Mouse (Mus musculus): Measurements from ENCODE around the gene Btbd35f22.
"Not testable (repeated sequence)": the region's sequence is repeated elsewhere in the genome, so short reads cannot be mapped to it uniquely, and the experiment has no call there.

The Btbd35f22 gene

GRCm38 (mm10) chrX:32047529-32047928 is at the start of gene Btbd35f22:
TSS of gene Btbd35f22 (plus strand) at chrX:32047829.
- not testable (repeated sequence) for DNase-seq
